Mouse (Mus musculus) hindbrain, postnatal 0 days (tissue): ENCODE results near the gene Slc25a4. TPM values are rescaled to one million over a fixed set of nuclear protein-coding genes. Genes with fewer than 3 reads are reported as not detected.

Experiments used
- ATAC-seq: fragments of 200-750 bp; cut with Nextera tagmentation; 2 replicates; pipeline ENCODE4 v1.8.0; 2017; ENCODE audit warnings: mild to moderate bottlenecking, moderate TSS enrichment, moderate library complexity
- DNase-seq: peaks from one replicate; pipeline ENCODE4 v3.0.0-alpha.2; 2015; ENCODE audit warnings: low spot score
- H3K27ac ChIP-seq: fragments of 300-500 bp; sonication (generic); 2 replicates; pipeline ENCODE4 v1.5.1; 2014; ENCODE audit warnings: mild to moderate bottlenecking
- H3K27me3 ChIP-seq: fragments of 300-500 bp; sonication (generic); 2 replicates; pipeline ENCODE4 v1.6.1; 2014; ENCODE audit warnings: low read length, mixed read lengths; ENCODE audit not compliant: insufficient read depth
- H3K36me3 ChIP-seq: fragments of 300-500 bp; sonication (generic); 2 replicates; pipeline ENCODE4 v1.6.1; 2014; ENCODE audit warnings: low read length, mixed read lengths; ENCODE audit not compliant: insufficient read depth
- H3K4me1 ChIP-seq: fragments of 300-500 bp; sonication (generic); 2 replicates; pipeline ENCODE4 v1.6.1; 2014; ENCODE audit warnings: antibody characterized with exemption, low read length, mixed read lengths; ENCODE audit not compliant: insufficient read depth
- H3K4me2 ChIP-seq: fragments of 300-500 bp; sonication (generic); 2 replicates; pipeline ENCODE4 v1.6.1; 2014; ENCODE audit warnings: low read depth, mild to moderate bottlenecking, low read length, moderate library complexity, mixed read lengths
- H3K4me3 ChIP-seq: fragments of 300-500 bp; sonication (generic); 2 replicates; pipeline ENCODE4 v1.5.1; 2014; ENCODE audit warnings: low read length
- H3K9ac ChIP-seq: fragments of 300-500 bp; sonication (generic); replicated peaks from 2 replicates; pipeline ENCODE4 v1.6.1; 2014; ENCODE audit warnings: mild to moderate bottlenecking, low read length, moderate library complexity, mixed read lengths
- H3K9me3 ChIP-seq: fragments of 300-500 bp; sonication (generic); 2 replicates; pipeline ENCODE4 v1.6.1; 2016; ENCODE audit warnings: low read length, mixed read lengths
- CTCF ChIP-seq: IDR thresholded peaks from 2 replicates; pipeline ENCODE4 v1.5.1; 2016; ENCODE audit warnings: antibody characterized with exemption, control low read depth, low read depth
- WGBS: fragments of 180-500 bp; shearing (Covaris S2); extraction: QIAGEN DNeasy Blood & Tissue Kit; methylation state at CpG from one replicate; pipeline ENCODE4 v1.1.7; 2014; 5-methylcytosine and 5-hydroxymethylcytosine counted together
- microRNA-seq, 2 experiments: library from miRNA; unstranded; fragments of <30 nt; microRNA quantifications; one replicate each; pipeline ENCODE4; 2016
- polyA plus RNA-seq: library from polyadenylated mRNA; unstranded; fragments of >200 nt; fragmentation: Nextera tagmentation; extraction: Ambion mirVana; gene quantifications from 2 replicates; pipeline ENCODE4 v1.2.1, GENCODE M21; 2015
- total RNA-seq: library from RNA; depleted of rRNA; stranded (reverse); fragments of >200 nt; gene quantifications from 2 replicates; pipeline ENCODE4 v1.2.3, GENCODE M21; 2014; rRNA removed

Gene Slc25a4
- total and polyA plus RNA-seq, 2 experiments from 2014 or later: 1,180 to 1,215 TPM

DNA sequence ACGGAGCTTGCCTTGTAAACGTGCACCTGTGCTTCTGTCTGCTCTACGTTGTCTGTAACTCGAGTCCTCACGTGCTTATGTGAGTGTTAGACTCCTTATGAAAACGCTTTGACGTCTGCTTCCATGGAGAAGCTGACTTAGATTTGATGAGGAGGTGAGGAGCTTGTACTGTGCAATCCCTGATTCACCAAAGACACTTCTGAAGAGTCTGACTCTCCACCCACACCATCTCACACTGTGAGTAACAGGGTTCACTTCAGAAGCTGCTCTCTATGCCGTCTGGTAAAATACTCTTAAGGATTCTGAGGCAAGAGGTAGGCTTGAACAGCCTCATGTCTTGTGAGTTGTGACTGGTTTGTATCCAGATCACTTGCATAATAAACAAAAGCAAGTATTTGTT lies 18.0 kb downstream of the Slc25a4 start:
- no peaks in the 10 kb centered on the region for H3K27me3 ChIP-seq
- no peak for TF ChIP-seq CTCF
- 88% methylated on average over 8 of the region's 8 CpGs for WGBS

DNA sequence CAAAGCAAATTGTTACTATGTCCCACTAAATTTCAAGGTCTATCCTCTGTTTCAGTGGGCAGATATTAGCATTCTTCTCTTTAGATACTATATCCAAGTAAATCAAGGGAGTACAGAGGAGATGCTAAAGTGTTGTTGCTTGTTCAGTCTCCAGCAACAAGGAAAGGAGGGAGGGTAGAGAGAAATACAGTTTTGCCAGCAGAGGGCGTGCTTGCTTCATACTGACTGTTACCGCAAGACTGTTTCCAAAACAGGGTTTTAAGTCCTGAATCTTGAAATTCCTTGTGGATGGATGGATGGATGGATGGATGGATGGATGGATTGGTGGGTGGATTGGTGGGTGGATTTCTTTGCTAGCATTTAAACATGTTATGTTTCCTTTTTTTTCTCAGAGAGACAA lies 25.7 kb downstream of the Slc25a4 start:
- WGBS: 2% methylated on average over 2 of the region's 2 CpGs
- H3K36me3 ChIP-seq: no peaks in the 10 kb centered on the region; the same call in 1 of the 2 replicates
- DNase-seq (peak; percentile 82), ATAC-seq (no peak)
- TF ChIP-seq CTCF: peak; percentile 85
- no peak overlapping the region for H3K27ac ChIP-seq
- H3K4me1 ChIP-seq: no peaks in the 10 kb centered on the region
- H3K9me3 ChIP-seq: no peaks in the 10 kb centered on the region
- no peak overlapping the region for H3K4me3 ChIP-seq
- H3K27me3 ChIP-seq: no peaks in the 10 kb centered on the region
- H3K4me2 ChIP-seq: no peak overlapping the region
- H3K9ac ChIP-seq: no peak overlapping the region

More for the DNA sequence above, 18.0 kb downstream of the Slc25a4 start:
- no peak for ATAC-seq
- Histone ChIP-seq H3K4me2 (no peak overlapping the region), H3K9ac (no peak overlapping the region), H3K4me3 (no peak overlapping the region), H3K4me1 (no peaks in the 10 kb centered on the region), H3K9me3 (no peaks in the 10 kb centered on the region), H3K36me3 (peaks cover 26% of the 10 kb centered on the region), H3K27ac (no peak overlapping the region)
- DNase-seq: no peak

DNA sequence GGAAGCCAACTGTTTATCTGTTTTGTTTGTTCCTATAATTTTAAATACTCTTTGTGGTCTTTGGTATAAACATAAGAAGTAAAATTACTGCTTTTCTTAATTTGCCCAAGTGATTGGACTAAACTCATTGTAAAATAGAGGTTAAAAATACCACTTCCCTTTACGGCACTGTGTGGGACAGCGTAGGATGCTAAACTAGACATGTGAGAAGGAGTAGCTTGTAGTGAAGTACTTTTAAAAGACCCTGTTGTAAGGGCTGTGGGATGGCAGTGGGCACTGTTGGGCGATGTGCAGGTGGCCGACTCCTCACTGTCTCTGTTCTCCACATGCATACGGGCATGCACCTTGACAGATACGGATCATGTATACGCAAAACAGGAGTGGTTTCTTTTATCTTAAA lies 30.9 kb downstream of the Slc25a4 start:
- Histone ChIP-seq H3K27ac (no peak overlapping the region), H3K4me3 (no peak overlapping the region), H3K27me3 (no peaks in the 10 kb centered on the region), H3K9me3 (no peaks in the 10 kb centered on the region), H3K36me3 (no peaks in the 10 kb centered on the region; the same call in 1 of the 2 replicates), H3K4me1 (no peaks in the 10 kb centered on the region), H3K4me2 (no peak overlapping the region), H3K9ac (no peak overlapping the region)
- DNase-seq (no peak), ATAC-seq (no peak)
- no peak for TF ChIP-seq CTCF
- 96% methylated on average over 7 of the region's 7 CpGs for WGBS

DNA sequence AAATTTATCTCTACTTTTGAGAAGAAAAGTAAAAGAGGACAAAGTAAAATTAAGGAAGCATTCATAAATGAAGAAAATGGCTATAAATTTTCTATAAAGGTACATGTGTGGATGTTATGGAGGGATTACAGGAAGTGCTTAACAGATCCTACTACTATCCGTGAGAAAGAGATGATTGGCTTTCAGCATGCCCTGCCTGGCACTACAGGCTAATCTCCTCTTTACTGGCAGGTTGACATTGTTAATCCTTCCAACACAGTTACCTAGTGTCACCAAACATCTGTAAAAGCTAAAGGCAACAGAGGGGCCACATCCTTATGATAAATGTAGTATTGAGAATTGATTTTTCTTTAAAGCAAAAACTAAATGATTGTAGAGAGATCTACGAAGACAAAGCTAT lies 37.4 kb downstream of the Slc25a4 start:
- Histone ChIP-seq H3K4me1 (no peaks in the 10 kb centered on the region), H3K9me3 (no peaks in the 10 kb centered on the region), H3K27ac (no peak overlapping the region), H3K9ac (no peak overlapping the region), H3K27me3 (no peaks in the 10 kb centered on the region), H3K4me2 (no peak overlapping the region), H3K4me3 (no peak overlapping the region), H3K36me3 (peaks cover 7% of the 10 kb centered on the region; the same call in 1 of the 2 replicates)
- DNase-seq (no peak), ATAC-seq (no peak)
- TF ChIP-seq CTCF: no peak
- 91% methylated on average over 2 of the region's 2 CpGs for WGBS

DNA sequence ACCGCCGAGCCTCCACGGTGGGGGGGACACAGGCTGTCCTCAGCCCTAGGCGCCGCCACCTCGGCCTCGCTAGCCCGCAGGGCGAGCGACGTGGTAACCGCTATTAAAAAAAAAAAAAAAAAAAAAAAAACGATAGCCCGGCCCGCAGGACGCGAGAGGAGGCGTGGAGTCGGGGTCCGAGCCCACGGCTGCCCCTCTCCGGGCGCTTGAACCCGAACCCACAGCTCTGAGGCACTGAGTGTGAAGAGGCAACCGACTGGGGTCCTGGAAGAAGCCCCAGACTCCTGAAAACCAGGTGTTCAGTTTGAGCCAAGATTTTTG lies 47.3 kb downstream of the Slc25a4 start:
- ATAC-seq: no peak
- H3K27ac ChIP-seq: peak overlapping the region; percentile 79
- peak overlapping the region; percentile 86 for H3K9ac ChIP-seq
- H3K9me3 ChIP-seq: no peaks in the 10 kb centered on the region
- under 1% methylated on average over 24 of the region's 25 CpGs for WGBS
- peaks cover 9% of the 10 kb centered on the region; the same call in 1 of the 2 replicates for H3K4me1 ChIP-seq
- peak; percentile 11 for DNase-seq
- H3K4me2 ChIP-seq: peak overlapping the region; percentile 82
- no peak for TF ChIP-seq CTCF
- H3K36me3 ChIP-seq: no peaks in the 10 kb centered on the region
- no peaks in the 10 kb centered on the region for H3K27me3 ChIP-seq
- peak overlapping the region; percentile 76 for H3K4me3 ChIP-seq

DNA sequence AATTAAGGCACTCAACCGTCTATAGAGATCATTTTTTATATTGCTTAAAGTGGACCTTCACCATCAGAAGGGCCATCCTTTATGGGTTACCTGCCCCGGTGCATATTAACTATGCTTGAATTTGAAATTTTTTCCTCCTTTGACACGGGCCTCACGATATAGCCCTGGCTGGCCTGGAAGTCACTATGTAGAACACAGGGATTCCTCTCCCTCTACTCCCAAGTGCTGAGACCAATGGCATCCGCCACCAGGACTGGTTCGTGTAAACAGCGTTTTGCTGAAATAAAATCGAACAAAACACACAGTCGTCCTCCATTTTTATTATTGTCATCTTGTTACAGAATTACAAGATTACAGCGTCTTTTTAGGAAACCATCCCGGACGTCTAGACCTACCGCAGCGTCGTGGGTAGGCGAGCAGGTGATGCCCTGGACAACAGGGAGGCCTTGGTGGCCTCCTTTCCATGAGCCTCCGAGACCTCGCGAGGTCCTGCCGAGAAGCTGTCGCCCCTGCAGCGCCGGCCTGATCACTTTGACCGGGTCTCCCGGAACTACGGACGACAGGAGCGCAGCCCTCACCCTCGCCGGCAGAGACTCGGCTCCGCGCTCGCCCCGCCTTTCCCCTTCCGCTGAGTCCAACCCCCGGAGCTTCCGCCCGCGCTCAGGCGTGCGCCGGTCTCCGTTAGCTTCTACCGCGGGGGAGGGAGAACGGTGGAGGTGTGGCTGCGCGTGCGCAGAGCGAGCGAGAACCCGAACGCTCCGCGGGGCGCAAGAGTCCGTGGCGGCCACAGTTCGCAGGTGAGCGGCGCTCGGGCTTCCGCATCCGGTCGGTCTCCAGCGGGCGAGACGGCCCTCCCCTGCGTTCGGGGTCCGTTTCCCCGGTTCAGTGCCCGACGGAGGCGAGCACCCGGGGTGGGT lies 47.9 kb downstream of the Slc25a4 start:
- Histone ChIP-seq H3K27ac (peak overlapping the region; percentile 79), H3K9ac (peak overlapping the region; percentile 86), H3K4me2 (peak overlapping the region; percentile 82), H3K36me3 (no peaks in the 10 kb centered on the region), H3K4me3 (peak overlapping the region; percentile 76), H3K9me3 (no peaks in the 10 kb centered on the region), H3K4me1 (peaks cover 9% of the 10 kb centered on the region; the same call in 1 of the 2 replicates), H3K27me3 (no peaks in the 10 kb centered on the region)
- ATAC-seq: peak; percentile 99
- DNase-seq: peak; percentile 98
- TF ChIP-seq CTCF: peak; percentile 13; the same call in 1 of the 2 replicates
- 2% methylated on average over 70 of the region's 77 CpGs for WGBS

Small RNAs within 50 kb of the gene (microRNA-seq; reads per million reads assigned to microRNA genes)
- 0 reads per million in 2 experiments for gene Gm23812

Other genes with a start within 250 kb of the Slc25a4 start
- 0.79 and 4.3 TPM in 2 replicates for gene 1700029J07Rik, start 236.0 kb downstream of the Slc25a4 start, total RNA-seq
- 5.2 and 5.4 TPM in 2 replicates for gene 1700029J07Rik, start 236.0 kb downstream of the Slc25a4 start, polyA plus RNA-seq
- gene Ufsp2, start 235.8 kb downstream of the Slc25a4 start, total RNA-seq: 31.2 and 33.0 TPM in 2 replicates
- gene Ufsp2, start 235.8 kb downstream of the Slc25a4 start, polyA plus RNA-seq: 60.7 and 66.1 TPM in 2 replicates
- 0.10 TPM in 1 of 2 replicates, not detected in the other for gene Lrp2bp, start 212.0 kb downstream of the Slc25a4 start, total RNA-seq
- gene Lrp2bp, start 212.0 kb downstream of the Slc25a4 start, polyA plus RNA-seq: 0.23 and 0.33 TPM in 2 replicates
- gene Ankrd37, start 205.6 kb downstream of the Slc25a4 start, total RNA-seq: 9.6 and 9.9 TPM in 2 replicates
- gene Ankrd37, start 205.6 kb downstream of the Slc25a4 start, polyA plus RNA-seq: 14.1 and 15.5 TPM in 2 replicates
- gene Cfap97, start 59.5 kb downstream of the Slc25a4 start, total RNA-seq: 15.1 and 15.2 TPM in 2 replicates
- gene Cfap97, start 59.5 kb downstream of the Slc25a4 start, polyA plus RNA-seq: 26.8 and 28.0 TPM in 2 replicates
- 36.9 and 38.7 TPM in 2 replicates for gene Snx25, start 59.1 kb downstream of the Slc25a4 start, total RNA-seq
- gene Snx25, start 59.1 kb downstream of the Slc25a4 start, polyA plus RNA-seq: 8.4 and 10.4 TPM in 2 replicates
- gene Helt, start 83.4 kb upstream of the Slc25a4 start, total RNA-seq: 0.52 TPM in 1 of 2 replicates, not detected in the other
- gene Helt, start 83.4 kb upstream of the Slc25a4 start, polyA plus RNA-seq: 0.11 and 0.15 TPM in 2 replicates